Mouse (Mus musculus) embryonic facial prominence, embryonic 15.5 days (tissue): Measurements from ENCODE around the gene Ppp2r5a. TPM values are rescaled to one million over a fixed set of nuclear protein-coding genes. Genes with fewer than 3 reads are reported as not detected.

Experiments used
- ATAC-seq: fragments of 200-750 bp; cut with Nextera tagmentation; 2 replicates; pipeline ENCODE4 v1.8.0; 2017; ENCODE audit warnings: low read depth, moderate TSS enrichment; ENCODE audit not compliant: insufficient number of reproducible peaks, low FRiP score, low TSS enrichment
- H3K27ac ChIP-seq: fragments of 300-500 bp; sonication (generic); replicated peaks from 2 replicates; pipeline ENCODE4 v1.5.1; 2015; ENCODE audit warnings: mild to moderate bottlenecking, inconsistent platforms
- H3K27me3 ChIP-seq: fragments of 300-500 bp; sonication (generic); 2 replicates; pipeline ENCODE4 v1.6.1; 2015; ENCODE audit warnings: inconsistent platforms
- H3K36me3 ChIP-seq: fragments of 300-500 bp; sonication (generic); 2 replicates; pipeline ENCODE4 v1.6.1; 2015; ENCODE audit warnings: mild to moderate bottlenecking, inconsistent platforms
- H3K4me1 ChIP-seq: fragments of 300-500 bp; sonication (generic); 2 replicates; pipeline ENCODE4 v1.6.1; 2015; ENCODE audit warnings: inconsistent platforms
- H3K4me2 ChIP-seq: fragments of 300-500 bp; sonication (generic); replicated peaks from 2 replicates; pipeline ENCODE4 v1.6.1; 2015; ENCODE audit warnings: mild to moderate bottlenecking, inconsistent platforms
- H3K4me3 ChIP-seq: fragments of 300-500 bp; sonication (generic); replicated peaks from 2 replicates; pipeline ENCODE4 v1.5.1; 2015; ENCODE audit warnings: mild to moderate bottlenecking, inconsistent platforms
- H3K9ac ChIP-seq: fragments of 300-500 bp; sonication (generic); 2 replicates; pipeline ENCODE4 v1.6.1; 2015; ENCODE audit warnings: inconsistent platforms
- H3K9me3 ChIP-seq: fragments of 300-500 bp; sonication (generic); replicated peaks from 2 replicates; pipeline ENCODE4 v1.6.1; 2016; ENCODE audit warnings: inconsistent platforms
- WGBS: fragments of 180-500 bp; shearing (Covaris S2); methylation state at CpG from one replicate; pipeline ENCODE4 v1.1.7; 2015; 5-methylcytosine and 5-hydroxymethylcytosine counted together
- polyA plus RNA-seq: library from polyadenylated mRNA; unstranded; fragments of >200 nt; fragmentation: Nextera tagmentation; extraction: Ambion mirVana; gene quantifications from 2 replicates; pipeline ENCODE4 v1.2.1, GENCODE M21; 2015

Gene Ppp2r5a
- polyA plus RNA-seq, 1 experiment from 2014 or later, result 26.3 TPM

DNA sequence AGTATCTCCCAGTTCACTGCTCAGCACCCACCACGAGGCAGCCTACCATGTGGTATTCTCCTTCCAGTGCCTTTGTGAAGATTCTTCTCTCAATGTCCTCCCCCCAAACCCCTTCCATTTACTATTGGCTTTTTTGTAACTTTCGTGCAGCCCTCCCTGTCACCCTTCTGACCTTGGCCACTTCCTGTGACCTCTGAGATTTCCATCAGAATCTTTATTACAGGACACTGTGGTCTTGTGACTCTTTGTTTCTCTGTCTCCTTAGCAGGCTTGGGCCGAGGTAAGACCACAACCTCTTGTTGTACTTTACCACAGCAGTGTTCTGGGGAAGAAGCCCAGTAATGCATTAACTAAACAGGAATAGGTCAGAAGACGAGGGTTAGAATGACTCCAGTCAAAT lies 15.9 kb upstream of the Ppp2r5a start:
- H3K9me3 ChIP-seq, result no peaks in the 10 kb centered on the region
- no peak for ATAC-seq
- WGBS, result 56% methylated on average over 4 of the region's 4 CpGs

DNA sequence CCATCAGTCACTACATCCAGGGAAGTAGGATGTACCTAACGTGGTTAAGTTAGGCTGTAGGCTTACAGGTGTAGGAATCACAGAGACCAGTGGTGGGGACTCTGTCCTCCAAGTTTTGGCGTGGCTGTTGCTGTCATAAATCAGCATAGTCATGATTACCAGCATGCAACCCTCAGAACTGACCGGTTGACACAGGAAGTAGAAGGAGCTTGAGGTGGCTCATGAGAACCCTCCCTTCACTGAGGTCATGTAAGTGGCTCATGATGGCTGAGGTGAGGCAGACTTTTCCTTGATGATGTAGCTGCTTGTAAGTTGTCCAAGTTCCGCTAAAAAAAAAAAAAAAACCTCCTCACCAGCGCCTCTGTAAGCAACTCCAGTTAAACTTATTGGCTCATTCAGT lies 14.0 kb upstream of the Ppp2r5a start:
- 66% methylated on average over 5 of the region's 5 CpGs for WGBS
- H3K36me3 ChIP-seq, result no peaks in the 10 kb centered on the region

More for the DNA sequence above, 15.9 kb upstream of the Ppp2r5a start:
- H3K9ac ChIP-seq, result no peak overlapping the region
- H3K4me1 ChIP-seq, result 0 out of 2 replicates have a peak, but pooled peaks cover 5% of the 10 kb centered on the region
- no peak overlapping the region for H3K4me3 ChIP-seq
- no peaks in the 10 kb centered on the region for H3K36me3 ChIP-seq
- H3K27ac ChIP-seq, result no peak overlapping the region
- no peak overlapping the region for H3K4me2 ChIP-seq
- H3K27me3 ChIP-seq, result no peaks in the 10 kb centered on the region

DNA sequence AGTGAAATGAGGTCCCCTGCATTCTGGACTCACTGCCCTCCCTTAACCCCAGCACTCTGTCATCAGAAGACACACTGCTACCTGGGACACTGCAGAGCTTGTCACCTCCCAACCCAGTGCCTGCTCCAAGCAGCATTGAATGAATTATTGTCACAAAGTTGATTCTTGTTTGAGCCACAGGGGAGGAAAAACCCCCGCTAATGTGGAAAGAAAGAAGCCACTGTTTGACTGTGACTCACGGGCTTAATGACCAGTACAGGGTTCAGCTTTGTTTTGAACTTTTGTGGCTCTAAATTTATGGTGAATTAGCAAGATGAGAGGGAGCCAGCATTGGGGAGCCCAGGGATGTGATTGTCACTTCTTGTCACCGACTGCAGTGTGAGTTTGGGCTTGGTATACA lies 13.5 kb upstream of the Ppp2r5a start:
- no peaks in the 10 kb centered on the region for H3K36me3 ChIP-seq
- no peak overlapping the region for H3K9ac ChIP-seq
- no peak overlapping the region for H3K4me3 ChIP-seq
- H3K4me2 ChIP-seq, result no peak overlapping the region
- 0 out of 2 replicates have a peak, but pooled peaks cover under 1% of the 10 kb centered on the region for H3K27me3 ChIP-seq
- H3K4me1 ChIP-seq, result 0 out of 2 replicates have a peak, but pooled peaks cover 5% of the 10 kb centered on the region
- H3K27ac ChIP-seq, result no peak overlapping the region
- no peak for ATAC-seq
- no peaks in the 10 kb centered on the region for H3K9me3 ChIP-seq
- WGBS, result 18% methylated on average over 3 of the region's 3 CpGs

More for the DNA sequence above, 14.0 kb upstream of the Ppp2r5a start:
- no peak overlapping the region for H3K9ac ChIP-seq
- 0 out of 2 replicates have a peak, but pooled peaks cover 5% of the 10 kb centered on the region for H3K4me1 ChIP-seq
- no peaks in the 10 kb centered on the region for H3K9me3 ChIP-seq
- H3K4me2 ChIP-seq, result no peak overlapping the region
- H3K4me3 ChIP-seq, result no peak overlapping the region
- no peak overlapping the region for H3K27ac ChIP-seq
- no peak for ATAC-seq
- H3K27me3 ChIP-seq, result no peaks in the 10 kb centered on the region

DNA sequence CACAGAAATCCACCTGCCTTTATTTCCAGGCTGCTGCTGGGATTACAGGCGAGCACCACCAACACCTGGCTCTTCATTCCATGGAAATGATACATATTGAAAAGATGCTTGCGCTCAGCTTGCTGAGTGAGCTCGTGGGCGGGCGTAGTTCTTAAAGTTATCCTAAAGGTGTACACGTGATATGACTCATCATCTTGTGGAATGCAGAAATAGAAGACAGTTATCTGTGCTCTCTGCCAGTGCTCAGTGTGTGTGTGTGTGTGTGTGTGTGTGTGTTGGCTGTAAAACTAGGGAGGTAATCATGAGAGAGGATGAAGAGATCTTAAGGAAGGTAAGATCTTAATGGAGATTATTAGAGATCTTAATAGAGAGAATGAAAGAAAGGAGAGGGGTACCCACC lies 11.4 kb upstream of the Ppp2r5a start:
- Histone ChIP-seq H3K4me2 (no peak overlapping the region), H3K4me3 (no peak overlapping the region), H3K9me3 (no peaks in the 10 kb centered on the region), H3K36me3 (no peaks in the 10 kb centered on the region), H3K27ac (no peak overlapping the region), H3K4me1 (0 out of 2 replicates have a peak, but pooled peaks cover 4% of the 10 kb centered on the region), H3K27me3 (peaks cover 6% of the 10 kb centered on the region; the same call in 1 of the 2 replicates), H3K9ac (no peak overlapping the region)
- no peak for ATAC-seq
- 52% methylated on average over 6 of the region's 6 CpGs for WGBS

DNA sequence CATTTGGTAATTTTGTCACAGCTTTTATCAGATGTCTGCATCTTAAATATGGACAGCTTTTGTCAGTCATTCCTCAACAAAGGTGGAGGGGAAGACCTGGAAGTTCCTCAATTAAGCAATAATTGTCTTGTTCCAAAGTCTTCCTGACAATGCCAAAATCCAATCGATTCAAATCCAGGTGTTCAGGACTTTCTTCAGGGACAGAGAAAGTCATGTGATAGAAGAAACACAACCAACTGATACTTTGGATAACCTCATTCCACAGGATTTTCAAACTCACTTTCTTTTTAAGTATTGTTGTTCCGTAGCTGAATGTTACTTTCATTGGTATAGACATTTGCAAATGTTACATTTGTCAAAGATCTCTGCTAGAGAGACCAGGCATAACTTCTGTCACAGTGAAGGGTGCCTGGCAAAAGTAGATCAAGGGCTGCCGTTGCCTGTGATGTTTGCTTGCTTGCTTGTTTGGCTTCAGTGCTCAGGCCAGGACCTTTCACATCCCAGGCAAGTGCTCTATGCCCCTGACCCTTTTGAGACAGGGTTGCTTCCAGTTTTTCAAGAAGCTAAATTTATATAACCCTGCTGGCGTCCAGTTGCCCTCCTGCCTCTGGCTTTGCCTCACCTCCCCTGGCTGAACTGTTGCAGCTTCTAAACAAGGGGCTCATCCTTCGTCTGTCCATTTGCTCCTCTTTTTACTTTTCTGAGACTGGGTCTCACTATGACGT lies 10.8 kb upstream of the Ppp2r5a start:
- ATAC-seq, result no peak
- H3K27me3 ChIP-seq, result peaks cover 6% of the 10 kb centered on the region; the same call in 1 of the 2 replicates
- no peak overlapping the region for H3K4me2 ChIP-seq
- 41% methylated on average over 6 of the region's 6 CpGs for WGBS
- no peaks in the 10 kb centered on the region for H3K36me3 ChIP-seq
- 0 out of 2 replicates have a peak, but pooled peaks cover 4% of the 10 kb centered on the region for H3K4me1 ChIP-seq
- H3K27ac ChIP-seq, result no peak overlapping the region
- H3K9me3 ChIP-seq, result no peaks in the 10 kb centered on the region
- no peak overlapping the region for H3K9ac ChIP-seq
- no peak overlapping the region for H3K4me3 ChIP-seq

DNA sequence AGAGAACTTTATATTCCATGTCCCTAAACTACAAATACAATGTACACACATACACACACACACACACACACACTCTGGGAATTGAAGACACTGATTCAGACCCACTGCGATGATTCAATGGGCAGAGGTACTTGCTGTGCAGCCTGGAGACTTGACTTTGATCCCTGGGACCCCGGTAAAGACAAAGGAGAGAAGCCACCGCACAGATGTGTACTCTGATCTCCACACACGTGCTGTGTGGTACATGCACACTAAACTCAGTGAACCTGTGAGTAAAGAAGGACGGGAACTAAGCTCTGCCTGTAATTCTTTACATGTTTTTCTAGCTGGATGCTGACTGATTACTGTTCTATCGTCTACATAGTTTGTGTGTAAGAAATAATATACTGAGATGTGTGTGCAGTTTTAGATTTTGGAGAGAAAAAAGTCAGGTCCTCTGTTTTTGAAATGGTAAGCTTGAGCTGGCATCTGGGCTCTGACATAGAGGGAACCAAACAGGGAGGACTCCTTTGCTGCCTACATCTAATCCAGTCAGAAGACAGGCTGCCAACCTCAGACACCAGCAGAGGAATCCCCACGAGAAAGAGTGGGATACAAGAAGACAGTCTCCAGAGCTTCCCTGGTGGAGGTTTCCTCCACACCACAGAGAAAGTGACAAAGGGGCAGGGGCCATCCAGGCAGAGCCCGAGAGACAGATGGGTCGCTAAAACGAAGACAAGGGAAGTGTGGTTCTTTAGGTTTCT lies 7.4 kb upstream of the Ppp2r5a start:
- Histone ChIP-seq H3K4me2 (no peak overlapping the region), H3K4me3 (no peak overlapping the region), H3K27ac (no peak overlapping the region), H3K4me1 (0 out of 2 replicates have a peak, but pooled peaks cover 4% of the 10 kb centered on the region), H3K27me3 (peaks cover 6% of the 10 kb centered on the region; the same call in 1 of the 2 replicates), H3K36me3 (no peaks in the 10 kb centered on the region), H3K9me3 (no peaks in the 10 kb centered on the region), H3K9ac (no peak overlapping the region)
- 45% methylated on average over 10 of the region's 10 CpGs for WGBS
- no peak for ATAC-seq

DNA sequence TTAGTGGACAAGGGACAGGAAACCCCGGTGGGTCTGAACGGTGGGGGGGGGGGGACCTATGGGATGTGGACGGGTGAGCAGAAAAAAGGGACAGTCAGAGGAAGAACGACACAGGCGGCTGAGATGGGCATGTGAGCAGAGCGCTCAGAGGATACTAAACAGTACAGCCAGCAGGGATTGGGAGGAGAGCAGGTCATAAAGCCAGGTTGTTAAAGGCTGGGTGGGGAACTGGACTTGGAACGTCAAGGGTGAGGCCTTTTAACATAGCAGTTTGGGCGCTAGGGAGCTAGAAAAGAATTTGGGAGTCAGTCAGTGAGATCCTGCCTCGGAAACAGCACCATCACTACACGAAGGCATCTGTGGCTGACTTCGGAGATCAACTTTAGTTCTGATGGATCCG lies 4.2 kb upstream of the Ppp2r5a start:
- WGBS, result 52% methylated on average over 12 of the region's 12 CpGs
- H3K4me3 ChIP-seq, result no peak overlapping the region

DNA sequence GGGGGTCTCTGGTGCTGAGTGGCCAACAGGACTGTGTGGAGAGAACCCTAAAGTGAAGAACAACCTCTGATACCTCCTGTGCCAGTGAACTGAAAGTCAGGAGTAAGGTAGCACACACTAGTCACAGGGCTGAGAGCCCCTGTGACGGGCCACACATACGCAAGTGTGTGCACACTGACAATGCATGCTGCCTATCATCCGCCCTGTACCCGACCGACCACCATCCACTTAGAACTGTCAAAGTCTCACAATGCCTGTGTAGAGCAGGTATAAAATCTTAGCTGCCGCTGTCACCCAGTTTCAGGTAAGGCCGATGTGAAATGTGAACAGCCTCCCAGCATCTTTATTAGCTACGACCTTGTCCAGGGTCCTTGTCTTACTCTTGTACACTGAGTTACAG lies 3.4 kb upstream of the Ppp2r5a start:
- Histone ChIP-seq H3K4me1 (peaks cover 4% of the 10 kb centered on the region; the same call in 1 of the 2 replicates), H3K27me3 (peaks cover 5% of the 10 kb centered on the region; the same call in 1 of the 2 replicates), H3K9me3 (no peaks in the 10 kb centered on the region), H3K27ac (no peak overlapping the region), H3K9ac (no peak overlapping the region), H3K4me3 (no peak overlapping the region), H3K36me3 (no peaks in the 10 kb centered on the region), H3K4me2 (no peak overlapping the region)
- no peak for ATAC-seq
- 86% methylated on average over 8 of the region's 8 CpGs for WGBS

More for the DNA sequence above, 4.2 kb upstream of the Ppp2r5a start:
- Histone ChIP-seq H3K36me3 (no peaks in the 10 kb centered on the region), H3K27ac (no peak overlapping the region), H3K9me3 (no peaks in the 10 kb centered on the region), H3K27me3 (peaks cover 6% of the 10 kb centered on the region; the same call in 1 of the 2 replicates), H3K4me1 (peaks cover 4% of the 10 kb centered on the region; the same call in 1 of the 2 replicates), H3K9ac (no peak overlapping the region), H3K4me2 (no peak overlapping the region)
- no peak for ATAC-seq

DNA sequence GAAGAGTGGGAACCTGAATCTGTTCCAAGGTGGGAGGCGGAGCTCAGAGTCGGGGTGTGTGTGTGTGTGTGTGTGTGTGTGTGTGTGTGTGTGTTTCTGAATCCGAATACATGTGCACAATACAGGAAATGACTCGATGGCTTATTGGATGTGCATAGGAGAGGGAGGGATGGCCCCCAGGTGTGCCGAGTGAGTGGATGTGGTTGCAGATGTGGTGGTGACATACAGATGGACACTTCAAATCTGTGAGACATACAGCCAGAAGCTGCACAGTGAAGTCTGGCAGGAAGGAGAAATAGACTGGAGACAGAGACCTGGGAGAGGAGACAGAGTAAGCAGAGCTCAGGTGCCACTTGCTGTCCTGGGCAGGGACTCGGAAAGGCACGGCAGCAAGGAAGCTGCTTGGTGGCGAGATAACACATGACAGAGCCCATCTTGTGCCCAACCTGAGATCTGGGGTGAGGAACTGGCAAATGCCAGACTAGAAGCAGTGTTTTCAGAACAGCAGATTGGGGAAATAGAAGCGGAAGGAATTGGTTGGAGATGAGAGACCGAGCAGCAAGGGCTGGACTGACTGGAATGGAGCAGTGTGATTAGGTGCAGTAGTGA lies 1.8 kb upstream of the Ppp2r5a start:
- no peak overlapping the region for H3K4me3 ChIP-seq
- H3K27me3 ChIP-seq, result no peaks in the 10 kb centered on the region
- H3K4me2 ChIP-seq, result no peak overlapping the region
- no peak overlapping the region for H3K9ac ChIP-seq
- no peaks in the 10 kb centered on the region; the same call in 1 of the 2 replicates for H3K4me1 ChIP-seq
- H3K9me3 ChIP-seq, result no peaks in the 10 kb centered on the region
- H3K36me3 ChIP-seq, result no peaks in the 10 kb centered on the region
- no peak overlapping the region for H3K27ac ChIP-seq
- WGBS, result 76% methylated on average over 10 of the region's 10 CpGs
- ATAC-seq, result no peak

DNA sequence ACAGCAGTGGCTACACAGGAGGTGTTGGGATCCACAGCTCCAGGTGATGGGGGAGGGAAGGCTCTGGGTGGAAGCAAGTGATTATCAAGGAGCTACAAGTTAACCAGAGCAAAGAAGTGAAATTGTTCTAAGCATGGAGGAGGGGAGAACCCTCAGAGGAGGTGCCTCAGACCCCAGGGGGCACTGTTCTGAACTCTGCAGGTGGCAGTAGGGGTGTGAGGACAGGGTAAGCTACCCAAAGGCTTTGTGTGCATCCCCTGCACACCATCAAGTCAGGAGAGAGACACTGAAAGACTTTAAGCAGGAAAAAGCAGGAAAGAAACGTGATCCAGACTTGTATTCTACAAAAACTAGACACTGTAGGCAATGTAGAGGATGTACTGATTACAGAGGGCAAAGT lies 1.2 kb upstream of the Ppp2r5a start:
- no peak overlapping the region for H3K9ac ChIP-seq
- H3K27me3 ChIP-seq, result no peaks in the 10 kb centered on the region
- ATAC-seq, result no peak
- no peaks in the 10 kb centered on the region for H3K9me3 ChIP-seq
- H3K4me3 ChIP-seq, result no peak overlapping the region
- H3K4me1 ChIP-seq, result no peaks in the 10 kb centered on the region; the same call in 1 of the 2 replicates
- 29% methylated on average over 1 of the region's 1 CpGs for WGBS
- no peak overlapping the region for H3K27ac ChIP-seq
- no peaks in the 10 kb centered on the region for H3K36me3 ChIP-seq
- H3K4me2 ChIP-seq, result no peak overlapping the region

DNA sequence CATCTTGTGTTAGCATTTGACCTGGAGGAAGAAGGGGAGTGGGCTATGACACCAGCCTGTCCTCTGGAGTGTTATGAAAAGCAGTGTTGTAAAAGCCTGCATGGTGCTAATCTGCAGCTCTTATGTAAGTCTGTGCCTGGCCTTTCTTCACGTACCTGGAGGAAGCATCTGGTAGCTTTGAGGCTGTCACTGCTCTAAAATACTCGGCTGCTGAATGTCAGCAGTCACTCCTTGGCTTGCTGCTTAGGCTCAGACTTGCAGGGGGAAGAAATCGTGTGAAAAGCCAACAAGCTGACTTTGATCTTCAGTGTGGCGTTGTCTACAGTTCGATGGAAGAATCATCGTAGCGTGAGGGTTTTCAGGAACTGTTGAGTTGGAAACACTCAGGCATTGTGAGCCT lies 566 bp downstream of the Ppp2r5a start:
- 43% methylated on average over 7 of the region's 7 CpGs for WGBS
- Histone ChIP-seq H3K4me3 (no peak overlapping the region), H3K9ac (no peak overlapping the region), H3K4me1 (peaks cover 3% of the 10 kb centered on the region; the same call in 1 of the 2 replicates), H3K9me3 (no peaks in the 10 kb centered on the region), H3K27ac (no peak overlapping the region), H3K4me2 (no peak overlapping the region), H3K27me3 (no peaks in the 10 kb centered on the region), H3K36me3 (no peaks in the 10 kb centered on the region)
- no peak for ATAC-seq
